Mouse (Mus musculus) olfactory bulb, adult 2 months (tissue): ENCODE measurements around the gene Rnd2. TPM values are rescaled to one million over a fixed set of nuclear protein-coding genes. Genes with fewer than 3 reads are reported as not detected.
A peak's percentile ranks its signal among the peaks of the same experiment; 100 is the strongest.
"Not testable (repeated sequence)": the region's sequence is repeated elsewhere in the genome, so short reads cannot be mapped to it uniquely, and the experiment has no call there.

Source experiments
- H3K27ac ChIP-seq: fragments of 200-500 bp; 2 replicates; pipeline ENCODE4 v1.5.1; 2012; ENCODE audit warnings: low read depth, low read length; ENCODE audit not compliant: insufficient read depth
- H3K4me1 ChIP-seq: fragments of 200-500 bp; 2 replicates; pipeline ENCODE4 v1.6.1; 2012; ENCODE audit warnings: low read length; ENCODE audit not compliant: control insufficient read depth, insufficient read depth
- H3K4me3 ChIP-seq: fragments of 200-500 bp; 2 replicates; pipeline ENCODE4 v1.5.1; 2012; ENCODE audit warnings: mild to moderate bottlenecking, low read depth, low read length, moderate library complexity; ENCODE audit not compliant: insufficient read depth
- CTCF ChIP-seq: fragments of 200-500 bp; IDR thresholded peaks from 2 replicates; pipeline ENCODE4 v1.5.1; 2012; ENCODE audit warnings: low read depth, mild to moderate bottlenecking, low read length, moderate library complexity; ENCODE audit not compliant: insufficient read depth
- POLR2A ChIP-seq: fragments of 200-500 bp; IDR thresholded peaks from 2 replicates; pipeline ENCODE4 v1.6.1; 2012; ENCODE audit warnings: mild to moderate bottlenecking, low read depth, low read length, moderate library complexity; ENCODE audit not compliant: insufficient read depth
- WGBS: fragments of 180-500 bp; shearing (Covaris S2); methylation state at CpG from one replicate; pipeline ENCODE4 v1.1.7; 2018; 5-methylcytosine and 5-hydroxymethylcytosine counted together
- polyA plus RNA-seq: library from polyadenylated mRNA; stranded (reverse); fragments of >200 nt; gene quantifications from 2 replicates; pipeline ENCODE4 v1.2.4, GENCODE M21; 2012; ENCODE audit warnings: low replicate concordance; ENCODE audit not compliant: missing spikeins, insufficient read depth, insufficient read length

Gene Rnd2
- polyA plus RNA-seq, 1 experiment: not detected

DNA sequence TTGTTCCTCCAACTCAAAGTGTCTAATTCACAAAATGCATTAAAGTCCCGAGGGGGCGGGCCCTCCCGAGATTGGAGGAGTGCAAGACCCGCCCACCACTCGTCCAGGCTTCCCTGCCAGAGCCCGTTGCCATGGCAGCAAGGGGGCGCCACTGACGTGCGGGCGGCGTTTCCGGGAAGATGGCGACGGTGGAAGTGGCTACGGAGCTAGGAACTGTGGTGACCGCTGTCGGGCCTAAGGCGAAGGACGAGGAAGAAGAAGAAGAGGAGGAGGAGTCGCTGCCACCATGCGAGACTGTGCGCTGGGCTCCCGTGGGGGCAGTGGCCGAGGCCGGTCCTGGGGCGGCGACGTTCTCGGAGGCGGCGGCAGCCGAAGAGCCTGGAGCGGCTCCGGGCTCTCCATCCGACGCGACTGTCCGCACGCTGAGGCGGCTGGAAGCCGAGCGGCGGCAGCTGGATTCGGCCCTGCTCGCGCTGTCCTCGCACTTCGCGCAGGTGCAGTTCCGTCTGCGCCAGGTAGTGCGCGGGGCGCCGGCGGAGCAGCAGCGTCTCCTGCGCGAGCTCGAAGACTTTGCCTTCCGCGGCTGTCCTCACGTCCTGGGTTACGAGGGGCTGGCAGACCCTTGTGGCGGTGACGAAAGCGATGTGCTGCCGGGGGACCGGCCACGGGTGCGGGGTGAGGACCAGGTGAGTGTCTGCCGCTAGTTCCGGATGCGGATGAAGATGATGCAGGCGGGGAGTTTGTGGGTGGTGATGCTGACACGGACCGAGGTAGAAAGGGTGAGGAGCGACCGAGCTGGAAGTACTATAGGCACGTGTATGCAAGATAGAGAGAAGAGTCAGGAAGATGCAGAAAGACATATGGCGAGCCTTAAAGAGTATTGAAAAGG is 39.6 kb upstream of the Rnd2 start, which contains the start of the genes Rundc1 and Ptges3l:
TSS of gene Rundc1 (plus strand) at position 161 of the 889 bp plus-strand sequence.
TSS of gene Ptges3l (minus strand) at position 409 of the 889 bp plus-strand sequence.
- TF ChIP-seq CTCF (no peak), POLR2A (peak; percentile 67)
- Histone ChIP-seq H3K27ac (peak within 1 kb of the TSS; percentile 43; the same call in 1 of the 2 replicates), H3K4me3 (peak within 1 kb of the TSS; percentile 70), H3K4me1 (peaks cover 9% of the 10 kb centered on the region)
- under 1% methylated on average over 81 of the region's 81 CpGs for WGBS

DNA sequence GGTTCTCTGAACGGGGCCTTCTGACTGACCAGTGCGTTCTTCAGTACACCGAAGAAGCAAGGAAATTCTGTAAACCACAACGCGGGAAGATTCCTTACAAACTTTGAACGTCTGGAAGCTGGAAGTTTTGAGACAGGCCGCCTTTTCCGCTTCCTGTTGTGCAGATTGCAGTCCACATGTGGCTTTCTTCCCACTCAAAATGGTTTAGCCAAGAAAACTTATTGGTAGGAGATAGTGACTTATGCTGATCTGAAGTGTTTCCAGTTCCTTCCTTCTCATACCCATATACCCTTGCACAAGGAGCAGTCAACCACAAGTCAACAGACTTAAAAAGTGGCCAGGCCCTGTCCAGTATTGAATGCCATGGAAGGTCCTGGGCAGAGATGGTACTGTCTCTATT is 38.6 kb upstream of the Rnd2 start:
- Histone ChIP-seq H3K27ac (no peak overlapping the region), H3K4me3 (0 out of 2 replicates have a peak overlapping the region, but pooled peaks have one; percentile 12), H3K4me1 (peaks cover 9% of the 10 kb centered on the region)
- 45% methylated on average over 8 of the region's 8 CpGs for WGBS
- TF ChIP-seq CTCF (no peak), POLR2A (no peak)

DNA sequence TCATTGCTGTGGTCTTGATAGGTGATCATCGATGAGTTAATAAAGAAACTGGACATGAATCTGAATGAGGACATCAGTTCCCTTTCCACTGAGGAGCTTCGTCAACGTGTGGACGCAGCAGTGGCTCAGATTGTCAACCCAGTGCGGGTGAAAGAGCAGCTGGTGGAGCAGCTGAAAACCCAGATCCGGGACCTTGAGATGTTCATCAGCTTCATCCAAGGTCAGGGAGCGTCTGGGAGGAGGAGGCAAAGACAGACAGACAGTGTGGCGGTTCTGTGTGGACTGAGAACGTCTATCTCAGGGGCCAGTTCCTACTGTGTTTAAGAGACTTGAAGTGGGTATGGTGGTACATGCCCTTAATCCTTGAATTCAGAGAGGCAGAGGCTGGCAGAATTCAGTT is 33.5 kb upstream of the Rnd2 start:
- no peak for TF ChIP-seq POLR2A
- TF ChIP-seq CTCF: no peak
- 90% methylated on average over 9 of the region's 9 CpGs for WGBS
- Histone ChIP-seq H3K27ac (no peak overlapping the region), H3K4me1 (no peaks in the 10 kb centered on the region; the same call in 1 of the 2 replicates), H3K4me3 (no peak overlapping the region)

DNA sequence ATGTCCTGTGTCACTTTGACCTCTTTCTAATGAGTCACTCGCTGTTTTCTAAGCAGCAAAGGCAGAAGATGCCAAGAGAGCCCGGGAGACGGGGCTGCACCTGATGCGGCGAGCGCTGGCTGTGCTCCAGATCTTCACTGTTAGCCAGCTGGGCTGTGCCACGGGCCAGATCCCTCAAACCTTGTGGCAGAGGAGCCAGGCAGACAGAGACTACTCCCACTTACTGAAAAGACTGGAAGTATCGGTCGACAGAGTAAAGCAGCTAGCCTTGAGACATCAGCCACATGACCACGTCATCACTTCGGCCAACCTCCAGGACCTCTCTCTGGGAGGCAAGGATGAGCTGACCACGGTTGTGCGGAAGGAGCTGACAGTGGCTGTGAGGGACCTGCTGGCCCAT is 31.4 kb upstream of the Rnd2 start:
- 54% methylated on average over 13 of the region's 13 CpGs for WGBS
- Histone ChIP-seq H3K4me3 (no peak overlapping the region), H3K27ac (no peak overlapping the region), H3K4me1 (no peaks in the 10 kb centered on the region)
- TF ChIP-seq POLR2A: no peak
- no peak for TF ChIP-seq CTCF

DNA sequence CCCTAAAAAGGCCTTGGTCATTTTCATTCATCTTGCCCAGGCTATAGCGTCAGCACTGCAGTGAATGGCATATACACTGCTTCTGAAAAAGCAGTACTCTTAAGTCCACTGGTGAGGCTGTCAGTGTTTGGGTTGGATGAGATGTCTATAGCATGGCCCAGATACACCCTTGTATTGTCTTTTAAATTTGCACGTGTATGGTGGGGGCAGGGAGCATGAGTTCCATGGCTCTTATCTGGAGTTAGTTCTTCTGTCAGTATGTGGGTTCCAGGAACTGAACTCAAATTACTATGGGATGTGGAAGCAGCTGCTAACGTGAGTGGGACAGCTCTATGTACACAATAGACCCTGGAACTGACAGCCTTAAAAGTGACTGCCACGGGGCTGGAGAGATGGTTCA is 29.0 kb upstream of the Rnd2 start:
- TF ChIP-seq CTCF (no peak), POLR2A (no peak)
- Histone ChIP-seq H3K4me3 (no peak overlapping the region), H3K27ac (no peak overlapping the region), H3K4me1 (no peaks in the 10 kb centered on the region)
- WGBS: 78% methylated on average over 4 of the region's 4 CpGs

DNA sequence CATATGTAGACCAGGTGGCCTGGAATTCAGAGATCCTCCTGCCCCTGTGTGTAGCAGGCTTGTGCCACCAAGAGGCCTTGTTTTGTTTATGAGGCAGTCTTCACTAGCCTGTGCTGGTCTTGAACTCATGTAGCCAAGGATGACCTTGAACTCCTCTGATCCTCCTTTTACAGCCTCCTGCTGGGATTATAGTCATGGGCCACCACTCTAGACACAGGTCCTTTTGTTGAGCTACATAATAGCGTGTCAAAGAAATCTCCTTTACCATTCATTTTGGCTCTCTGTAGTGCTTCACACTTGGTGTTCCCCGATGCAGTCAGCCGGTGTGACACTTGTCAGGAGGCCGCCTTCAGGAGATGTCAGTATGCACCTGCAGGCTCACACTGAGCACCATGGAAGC is 27.9 kb upstream of the Rnd2 start:
- H3K4me3 ChIP-seq: no peak overlapping the region
- H3K27ac ChIP-seq: no peak overlapping the region
- no peaks in the 10 kb centered on the region for H3K4me1 ChIP-seq
- WGBS: 57% methylated on average over 4 of the region's 4 CpGs
- TF ChIP-seq POLR2A: no peak
- no peak for TF ChIP-seq CTCF

DNA sequence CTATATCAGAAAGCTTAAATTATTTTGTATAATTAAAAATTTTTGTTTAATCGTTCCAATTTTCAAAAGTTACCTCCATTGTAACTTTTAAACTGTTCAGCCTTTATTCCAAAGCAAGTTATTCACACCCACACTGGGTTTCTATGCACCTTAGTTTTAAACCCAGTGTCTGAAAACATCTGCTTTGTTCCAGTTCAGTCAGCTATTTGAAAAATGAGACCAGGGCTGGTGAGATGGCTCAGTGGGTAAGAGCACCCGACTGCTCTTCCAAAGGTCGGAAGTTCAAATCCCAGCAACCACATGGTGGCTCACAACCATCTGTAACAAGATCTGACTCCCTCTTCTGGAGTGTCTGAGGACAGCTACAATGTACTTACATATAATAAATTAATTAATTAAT is 26.8 kb upstream of the Rnd2 start:
- not testable (repeated sequence) for H3K4me1 ChIP-seq, H3K4me3 ChIP-seq, H3K27ac ChIP-seq
- 63% methylated on average over 3 of the region's 3 CpGs for WGBS

DNA sequence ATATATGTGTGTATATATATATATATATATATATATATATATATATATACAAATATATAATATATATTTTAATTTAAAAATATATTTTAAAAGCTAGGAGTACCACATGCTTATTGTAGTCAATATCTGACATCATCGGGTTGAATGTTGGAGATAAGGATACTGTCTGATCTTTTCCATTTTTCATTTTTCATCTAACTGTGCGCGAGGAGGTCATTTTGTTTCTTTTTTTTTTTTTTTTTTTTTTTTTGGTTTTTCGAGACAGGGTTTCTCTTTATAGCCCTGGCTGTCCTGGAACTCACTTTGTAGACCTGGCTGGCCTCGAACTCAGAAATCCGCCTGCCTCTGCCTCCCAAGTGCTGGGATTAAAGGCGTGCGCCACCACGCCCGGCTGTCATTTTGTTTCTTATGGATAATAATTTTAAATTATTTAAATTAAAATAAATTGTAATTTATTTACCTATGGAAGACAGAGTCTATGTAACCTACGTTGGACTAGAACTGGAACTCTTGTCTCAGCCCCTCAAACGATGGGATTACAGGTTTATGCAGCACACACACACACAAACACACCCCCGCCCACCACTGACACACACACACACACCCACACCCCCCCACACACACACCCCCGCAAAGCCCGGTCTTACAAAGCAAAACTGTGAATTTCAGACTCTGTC is 23.2 kb upstream of the Rnd2 start:
- 29% methylated on average over 15 of the region's 15 CpGs for WGBS
- H3K4me3 ChIP-seq: peak overlapping the region; percentile 35

DNA sequence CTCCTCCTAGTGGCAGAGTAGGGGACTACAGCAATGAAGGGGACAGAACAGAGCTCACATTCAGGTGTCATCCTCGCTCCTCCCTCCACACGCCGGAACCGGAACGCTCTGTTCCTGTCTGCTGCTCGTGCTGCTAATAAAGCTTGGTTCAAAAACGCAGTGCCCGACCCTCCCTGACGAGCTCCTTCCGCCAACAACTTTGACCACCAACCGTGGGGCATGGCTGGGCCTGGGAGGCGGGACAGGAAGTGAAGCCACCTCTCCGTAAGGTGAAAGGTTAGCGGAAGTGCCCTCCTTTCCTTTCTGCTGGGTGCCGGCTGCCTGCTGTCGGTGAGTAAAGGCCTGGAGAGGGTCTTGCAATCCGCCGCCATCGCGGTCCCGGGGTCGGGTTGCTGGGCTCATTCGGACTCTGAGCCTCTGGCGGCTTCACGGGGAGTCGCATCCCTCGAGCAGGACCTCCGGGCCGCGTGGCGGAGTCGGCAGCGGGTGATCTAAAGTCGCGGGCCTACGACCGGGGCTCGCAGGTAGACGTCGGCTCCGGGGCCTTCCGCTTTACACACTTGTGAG is 22.6 kb upstream of the Rnd2 start, which contains the start of gene Rpl27:
TSS of gene Rpl27 (plus strand) at position 172 of the 567 bp plus-strand sequence.
- peaks cover 4% of the 10 kb centered on the region; the same call in 1 of the 2 replicates for H3K4me1 ChIP-seq
- H3K4me3 ChIP-seq: peak within 1 kb of the TSS; percentile 82
- under 1% methylated on average over 42 of the region's 42 CpGs for WGBS
- TF ChIP-seq CTCF (no peak), POLR2A (peak; percentile 71)
- peak within 1 kb of the TSS; percentile 72 for H3K27ac ChIP-seq

More for the DNA sequence above, 23.2 kb upstream of the Rnd2 start:
- H3K27ac ChIP-seq, H3K4me1 ChIP-seq: not testable (repeated sequence)
- peak; percentile 56; the same call in 1 of the 2 replicates for TF ChIP-seq CTCF
